10 mouse cellular contexts compared by ENCODE assay signal in the genomic region with DNA sequence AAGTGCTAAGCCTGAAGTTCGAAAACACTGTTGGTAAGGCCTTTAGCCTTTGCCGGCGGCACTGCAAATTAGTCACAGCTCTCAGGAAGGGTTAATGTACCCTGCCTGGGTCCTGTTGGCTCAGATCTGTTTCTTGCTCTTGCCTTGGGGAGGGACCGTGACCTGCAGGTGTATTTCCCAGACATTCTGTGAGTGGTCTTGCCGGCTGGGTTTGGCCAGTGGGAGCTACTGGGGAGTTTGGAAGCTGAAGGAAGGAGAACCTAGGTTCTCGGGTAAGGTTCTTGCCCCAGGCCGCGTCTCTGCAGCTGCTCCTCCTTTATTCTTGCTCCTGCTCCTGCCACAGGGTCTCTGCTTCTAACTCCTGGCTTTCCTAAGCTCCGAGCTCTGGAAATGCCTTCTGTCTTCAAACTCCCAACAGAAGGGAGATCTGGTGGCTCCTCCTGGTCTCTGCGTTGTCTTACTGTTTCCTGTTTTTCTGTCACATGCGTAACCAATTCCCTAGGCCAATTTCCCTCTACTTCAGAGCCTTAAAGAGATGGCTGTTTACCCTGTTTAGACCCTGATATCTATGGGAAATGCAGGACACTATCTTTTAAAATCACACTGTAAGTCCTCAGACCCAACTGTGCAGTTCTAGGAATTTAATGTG. TPM values are rescaled to one million over a fixed set of nuclear protein-coding genes. Genes with fewer than 3 reads are reported as not detected.
A peak's percentile ranks its signal among the peaks of the same experiment; 100 is the strongest.
DNase-seq lines count a peak whose midpoint lies in the region; ATAC-seq and TF ChIP-seq lines count a peak whose summit lies in the region.
"Had no signal": no experiment of that assay in that cellular context is flagged by ENCODE, and none has a peak within 500 bp of the region (broad histone marks: within the 10 kb centered on the region; RNA-seq: fewer than 3 reads in every experiment).

No protein-coding gene starts in this region.

- H3K4me1 ChIP-seq in ES-E14 (ENCODE audit: control insufficient read depth in 2 of 2, insufficient read depth in 2 of 2, low read length in 2 of 2, poor library complexity in 1 of 2): 0 out of 4 replicates have a peak, but pooled peaks cover 0 to 3% of the 10 kb centered on the region in 2 experiments
- peaks cover 32% of the 10 kb centered on the region for H3K4me1 ChIP-seq in embryonic facial prominence, embryonic 15.5 days
- peaks cover 48% of the 10 kb centered on the region for H3K4me1 ChIP-seq in limb, embryonic 13.5 days
- H3K4me1 ChIP-seq in midbrain, postnatal 0 days (ENCODE audit: insufficient read depth, low read length): peaks cover 13% of the 10 kb centered on the region; the same call in 1 of the 2 replicates

- no peaks in the 10 kb centered on the region for H3K9me3 ChIP-seq in ES-E14 (ENCODE audit: control insufficient read depth, insufficient read depth, low read depth, low read length)
- no peaks in the 10 kb centered on the region for H3K9me3 ChIP-seq in embryonic facial prominence, embryonic 15.5 days (replicated peaks)
- H3K9me3 ChIP-seq in limb, embryonic 13.5 days: no peaks in the 10 kb centered on the region
- H3K9me3 ChIP-seq in midbrain, postnatal 0 days (ENCODE audit: low read length): no peaks in the 10 kb centered on the region

- intact Hi-C loops in heart, postnatal 14 days (cut with DNase I): loop anchor here (2.0 kb wide), 1 partner anchor 55 kb away; no protein-coding TSS in a partner anchor

- H3K9ac ChIP-seq in ES-E14 (ENCODE audit: insufficient read depth, low read depth, low read length, poor library complexity, severe bottlenecking): no peak overlapping the region
- no peak overlapping the region for H3K9ac ChIP-seq in embryonic facial prominence, embryonic 15.5 days
- peak overlapping the region; percentile 40; the same call in 1 of the 2 replicates for H3K9ac ChIP-seq in limb, embryonic 13.5 days
- no peak overlapping the region for H3K9ac ChIP-seq in midbrain, postnatal 0 days (replicated peaks; ENCODE audit: low read length, poor library complexity, severe bottlenecking)

- peak overlapping the region; percentile 0 to 17; a peak in 1 of 4 replicates for H3K4me3 ChIP-seq in ES-E14 (ENCODE audit: insufficient read depth in 1 of 2, low read depth in 1 of 2, low read length in 2 of 2, poor library complexity in 1 of 2, severe bottlenecking in 1 of 2)
- peak overlapping the region; percentile 14; the same call in 1 of the 2 replicates for H3K4me3 ChIP-seq in embryonic facial prominence, embryonic 15.5 days (replicated peaks)
- H3K4me3 ChIP-seq in limb, embryonic 13.5 days: peak overlapping the region; percentile 5; the same call in 1 of the 2 replicates
- H3K4me3 ChIP-seq in midbrain, postnatal 0 days (ENCODE audit: low read depth, low read length): no peak overlapping the region

- H3K27me3 ChIP-seq in embryonic facial prominence, embryonic 15.5 days: no peaks in the 10 kb centered on the region
- H3K27me3 ChIP-seq in limb, embryonic 13.5 days: no peaks in the 10 kb centered on the region
- no peaks in the 10 kb centered on the region for H3K27me3 ChIP-seq in midbrain, postnatal 0 days (ENCODE audit: insufficient read depth, low read length)

- TF ChIP-seq CTCF in midbrain, postnatal 0 days (IDR thresholded peaks at IDR 0.05): no peak

- DNase-seq in heart, adult 8-10 months (ENCODE audit: low spot score): peak; percentile 53
- DNase-seq in heart, postnatal 14 days: no peak
- DNase-seq in ES-E14 (ENCODE audit: low read depth, low spot score): no peak
- no peak for DNase-seq in midbrain, postnatal 0 days (ENCODE audit: low spot score)
- DNase-seq: cerebellum, adult 11-12 months; midbrain, embryonic 14.5 days had no signal

- H3K36me3 ChIP-seq in ES-E14 (ENCODE audit: control insufficient read depth, insufficient read depth, low read length, poor library complexity, severe bottlenecking): no peaks in the 10 kb centered on the region
- H3K36me3 ChIP-seq in embryonic facial prominence, embryonic 15.5 days: no peaks in the 10 kb centered on the region
- no peaks in the 10 kb centered on the region for H3K36me3 ChIP-seq in limb, embryonic 13.5 days
- H3K36me3 ChIP-seq in midbrain, postnatal 0 days (ENCODE audit: insufficient read depth, low read length): no peaks in the 10 kb centered on the region

- H3K4me2 ChIP-seq in embryonic facial prominence, embryonic 15.5 days (replicated peaks): peak overlapping the region; percentile 21; the same call in 1 of the 2 replicates
- H3K4me2 ChIP-seq in limb, embryonic 13.5 days (replicated peaks): peak overlapping the region; percentile 37
- H3K4me2 ChIP-seq in midbrain, postnatal 0 days (ENCODE audit: low read depth, low read length, poor library complexity, severe bottlenecking): no peak overlapping the region; the same call in 1 of the 2 replicates

- in situ Hi-C loops in ES-E14 (cut with MboI; ENCODE audit: low sequenced_read_pairs in 2 of 2, unreplicated experiment in 2 of 2): no loop called here

- no peak overlapping the region for H3K27ac ChIP-seq in ES-E14 (ENCODE audit: insufficient read depth, low read depth, low read length, poor library complexity, severe bottlenecking)
- H3K27ac ChIP-seq in embryonic facial prominence, embryonic 15.5 days (replicated peaks): peak overlapping the region; percentile 55
- peak overlapping the region; percentile 53; the same call in 1 of the 2 replicates for H3K27ac ChIP-seq in limb, embryonic 13.5 days
- no peak overlapping the region for H3K27ac ChIP-seq in midbrain, postnatal 0 days (ENCODE audit: low read depth, low read length)

- no peak for ATAC-seq in embryonic facial prominence, embryonic 15.5 days (ENCODE audit: insufficient number of reproducible peaks, low FRiP score, low TSS enrichment, low read depth)
- ATAC-seq in limb, embryonic 13.5 days (ENCODE audit: low FRiP score, low read depth): no peak
- ATAC-seq in megakaryocyte progenitor cell, adult 5-6 weeks (replicated peaks; ENCODE audit: poor library complexity): no peak
- no peak for ATAC-seq in megakaryocyte-erythroid progenitor cell, adult 5-6 weeks (replicated peaks; ENCODE audit: low FRiP score, low TSS enrichment, poor library complexity, severe bottlenecking)
- no peak for ATAC-seq in midbrain, postnatal 0 days (ENCODE audit: low FRiP score)

- WGBS in embryonic facial prominence, embryonic 15.5 days: 26% methylated on average over 11 of the region's 11 CpGs
- WGBS in limb, embryonic 13.5 days: 43% methylated on average over 11 of the region's 11 CpGs
- 64% methylated on average over 11 of the region's 11 CpGs for WGBS in midbrain, postnatal 0 days

TF ChIP-seq in ES-E14, 5 proteins besides CTCF, POLR2A, EP300 and RAD21:
- TF ChIP-seq CHD2 (IDR thresholded peaks at IDR 0.05; ENCODE audit: low read depth, low read length): no peak
- TF ChIP-seq ZNF384 (IDR thresholded peaks at IDR 0.05; ENCODE audit: low read depth, low read length): no peak
- no peak for TF ChIP-seq HCFC1 (IDR thresholded peaks at IDR 0.05; ENCODE audit: borderline replicate concordance, insufficient read depth, low read length)
- TF ChIP-seq ZC3H11A (IDR thresholded peaks at IDR 0.05; ENCODE audit: borderline replicate concordance, low read depth, low read length): no peak
- no peak for TF ChIP-seq MAFK (IDR thresholded peaks at IDR 0.05; ENCODE audit: insufficient read depth, low read depth, low read length)
TF ChIP-seq in ES-E14: peak in this region for 0.

RNA-seq across cellular contexts. Expression of a gene that starts 3.8 kb away (rescaled TPM):
- 10 to 100 TPM; 23.1 to 33.1 (median 27.4) TPM for total RNA-seq in heart, adult 8-10 months (2022)
- total RNA-seq in heart, postnatal 14 days (2021): 10 to 100 TPM; 62.2 to 66.8 TPM
- 8.4 and 11.0 TPM in 2 replicates for total RNA-seq in ES-E14 (2012; rRNA removed)
- 61.1 and 62.0 TPM in 2 replicates for polyA plus RNA-seq in embryonic facial prominence, embryonic 15.5 days (2015; fragmentation: Nextera tagmentation; extraction: Ambion mirVana)
- 60.7 and 61.3 TPM in 2 replicates for polyA plus RNA-seq in limb, embryonic 13.5 days (2015; fragmentation: Nextera tagmentation; extraction: Ambion mirVana)
- total RNA-seq in megakaryocyte progenitor cell, adult 5-6 weeks (2015): 10.4 and 15.7 TPM in 2 replicates
- total RNA-seq in megakaryocyte progenitor cell, adult 5-6 weeks (2017): 8.8 and 17.4 TPM in 2 replicates
- 117 and 124 TPM in 2 replicates for total RNA-seq in megakaryocyte-erythroid progenitor cell, adult 5-6 weeks (2014; fragmentation: Nextera tagmentation)
- 81.7 and 94.7 TPM in 2 replicates for total RNA-seq in megakaryocyte-erythroid progenitor cell, adult 5-6 weeks (2017)
- total RNA-seq in midbrain, postnatal 0 days (2014; rRNA removed): 47.8 and 51.5 TPM in 2 replicates
- polyA plus RNA-seq in midbrain, postnatal 0 days (2015; fragmentation: Nextera tagmentation; extraction: Ambion mirVana): 34.1 and 35.4 TPM in 2 replicates

Comparison
In these comparisons a context has a peak if more than half of its experiments do, and no peak if none do; other contexts are left out.
1. H3K27ac ChIP-seq: peak in embryonic facial prominence, embryonic 15.5 days (single experiment) and limb, embryonic 13.5 days (single experiment); none in ES-E14 (single experiment) and midbrain, postnatal 0 days (single experiment).